19 mouse cellular contexts compared by ENCODE assay signal in the genomic region with DNA sequence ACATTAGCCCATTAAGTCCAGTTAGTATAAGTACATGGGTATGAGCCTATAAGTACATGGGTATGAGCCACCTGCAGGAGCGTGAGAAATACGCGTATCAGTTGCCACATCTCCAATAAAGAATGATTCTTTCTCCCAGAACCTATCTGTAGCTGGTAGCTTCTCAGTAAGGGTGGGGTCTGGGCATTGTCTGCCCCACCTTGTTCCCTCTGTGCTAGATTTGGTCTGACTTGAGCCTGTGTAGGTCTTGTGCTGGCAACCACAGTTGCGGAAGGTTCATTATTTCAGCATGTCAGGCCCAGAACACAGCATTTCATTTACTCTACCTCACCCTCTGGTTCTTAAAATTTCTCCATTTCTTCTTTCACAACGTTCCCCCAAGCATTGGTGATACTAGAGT.
DNase-seq lines count a peak whose midpoint lies in the region; ATAC-seq lines count a peak whose summit lies in the region.
"Had no signal": no experiment of that assay in that cellular context is flagged by ENCODE, and none has a peak within 500 bp of the region (broad histone marks: within the 10 kb centered on the region; RNA-seq: fewer than 3 reads in every experiment).

No protein-coding gene starts in this region.

- H3K27ac ChIP-seq in midbrain, embryonic 11.5 days (ENCODE audit: low read depth, low read length): no peak overlapping the region
- H3K27ac ChIP-seq in midbrain, embryonic 14.5 days (replicated peaks; ENCODE audit: low read depth, low read length): no peak overlapping the region

- no peaks in the 10 kb centered on the region for H3K9me3 ChIP-seq in midbrain, embryonic 11.5 days (ENCODE audit: control insufficient read depth, low read length)
- H3K9me3 ChIP-seq in midbrain, embryonic 14.5 days (ENCODE audit: control insufficient read depth, low read length): no peaks in the 10 kb centered on the region

- H3K9ac ChIP-seq in midbrain, embryonic 11.5 days (ENCODE audit: low read length): no peak overlapping the region
- no peak overlapping the region for H3K9ac ChIP-seq in midbrain, embryonic 14.5 days (replicated peaks; ENCODE audit: low read length)

- H3K27me3 ChIP-seq in midbrain, embryonic 11.5 days (ENCODE audit: control insufficient read depth, insufficient read depth, low read length): no peaks in the 10 kb centered on the region
- no peaks in the 10 kb centered on the region for H3K27me3 ChIP-seq in midbrain, embryonic 14.5 days (ENCODE audit: control insufficient read depth, insufficient read depth, low read length)
- H3K27me3 ChIP-seq: CH12.LX, Patski had no signal

- no peak for ATAC-seq in midbrain, embryonic 11.5 days (ENCODE audit: low FRiP score)
- no peak for ATAC-seq in midbrain, embryonic 14.5 days (ENCODE audit: low FRiP score, low TSS enrichment)
- ATAC-seq: activated CD4-positive, CD25-positive, alpha-beta regulatory T cell, adult 4 months; CD4-positive, CD25-positive, alpha-beta regulatory T cell, adult 4 months; Patski had no signal

- no peaks in the 10 kb centered on the region for H3K36me3 ChIP-seq in midbrain, embryonic 11.5 days (ENCODE audit: control insufficient read depth, insufficient read depth, low read length)
- no peaks in the 10 kb centered on the region for H3K36me3 ChIP-seq in midbrain, embryonic 14.5 days (ENCODE audit: control insufficient read depth, insufficient read depth, low read length)
- H3K36me3 ChIP-seq: G1E had no signal

- intact Hi-C loops in heart, postnatal 10 days (cut with DNase I): no loop called here

- no peaks in the 10 kb centered on the region for H3K4me1 ChIP-seq in midbrain, embryonic 11.5 days (ENCODE audit: control insufficient read depth, insufficient read depth, low read length)
- H3K4me1 ChIP-seq in midbrain, embryonic 14.5 days (ENCODE audit: control insufficient read depth, insufficient read depth, low read length): no peaks in the 10 kb centered on the region

- no peak overlapping the region for H3K4me2 ChIP-seq in midbrain, embryonic 11.5 days
- H3K4me2 ChIP-seq in midbrain, embryonic 14.5 days (ENCODE audit: low read length): no peak overlapping the region

- DNase-seq in heart, adult 11 months: peak; percentile 66
- DNase-seq in heart, postnatal 10 days: no peak
- DNase-seq in midbrain, embryonic 11.5 days (ENCODE audit: low spot score, missing footprints): peak; percentile 62
- DNase-seq in midbrain, embryonic 14.5 days: no peak
- DNase-seq: adrenal gland, adult 2 months; adrenal gland, adult 8-10 months; adrenal gland, postnatal 10 days; adrenal gland, postnatal 14 days; adrenal gland, postnatal 25 days; adrenal gland, postnatal 36 days; B cell, adult 2 months; cerebellum, adult 11 months; cerebellum, adult 11-12 months; cerebellum, adult 18-20 months had no signal

- 93% methylated on average over 5 of the region's 5 CpGs for WGBS in midbrain, embryonic 11.5 days
- WGBS in midbrain, embryonic 14.5 days: 93% methylated on average over 5 of the region's 5 CpGs

- H3K4me3 ChIP-seq in midbrain, embryonic 11.5 days (ENCODE audit: low read depth, low read length): no peak overlapping the region
- H3K4me3 ChIP-seq in midbrain, embryonic 14.5 days (replicated peaks; ENCODE audit: low read depth, low read length): no peak overlapping the region

Comparison
In these comparisons a context has a peak if more than half of its experiments do, and no peak if none do; other contexts are left out.
1. DNase-seq: peak in heart, adult 11 months (single experiment) and midbrain, embryonic 11.5 days (single experiment); none in heart, postnatal 10 days (0 of 2) and midbrain, embryonic 14.5 days (single experiment).